Mouse (Mus musculus): Measurements from ENCODE around the gene Nkapd1. TPM values are rescaled to one million over a fixed set of nuclear protein-coding genes. Genes with fewer than 3 reads are reported as not detected.
"Not testable (repeated sequence)": the region's sequence is repeated elsewhere in the genome, so short reads cannot be mapped to it uniquely, and the experiment has no call there.

The Nkapd1 gene
- polyA plus RNA-seq, 1 experiment = 14.1 TPM

DNA sequence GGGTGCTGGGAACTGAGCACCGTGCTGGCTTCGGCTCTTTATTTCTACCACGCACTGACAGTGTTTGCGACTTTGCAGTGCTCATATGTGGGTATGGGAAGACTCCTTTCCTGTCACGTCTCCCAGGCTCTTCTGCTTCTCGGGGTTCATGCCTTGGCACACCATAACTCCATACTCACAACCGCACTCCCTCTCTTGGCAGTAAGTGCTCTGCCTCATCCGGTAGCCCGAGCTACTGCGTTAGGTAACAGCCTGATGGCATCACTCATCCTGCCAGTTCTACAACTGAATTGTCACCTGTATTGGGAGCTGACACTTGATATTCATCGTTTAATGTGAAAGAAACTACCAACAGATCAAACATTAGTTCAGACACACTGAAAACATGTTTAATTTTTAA, 17.0 kb upstream of the Nkapd1 start:
- H3K4me3 ChIP-seq (ENCODE audit: insufficient read depth, low read length) = no peak overlapping the region
- no peaks in the 10 kb centered on the region for H3K4me1 ChIP-seq (ENCODE audit: control insufficient read depth, insufficient read depth, low read length)
- no peak overlapping the region for H3K27ac ChIP-seq (ENCODE audit: insufficient read depth, low read length)
- TF ChIP-seq POLR2A (IDR thresholded peaks at IDR 0.05; ENCODE audit: extremely low read depth, insufficient read depth, low read length) (no peak), CTCF (IDR thresholded peaks at IDR 0.05; ENCODE audit: extremely low read depth, insufficient read depth, low read length) (no peak)

DNA sequence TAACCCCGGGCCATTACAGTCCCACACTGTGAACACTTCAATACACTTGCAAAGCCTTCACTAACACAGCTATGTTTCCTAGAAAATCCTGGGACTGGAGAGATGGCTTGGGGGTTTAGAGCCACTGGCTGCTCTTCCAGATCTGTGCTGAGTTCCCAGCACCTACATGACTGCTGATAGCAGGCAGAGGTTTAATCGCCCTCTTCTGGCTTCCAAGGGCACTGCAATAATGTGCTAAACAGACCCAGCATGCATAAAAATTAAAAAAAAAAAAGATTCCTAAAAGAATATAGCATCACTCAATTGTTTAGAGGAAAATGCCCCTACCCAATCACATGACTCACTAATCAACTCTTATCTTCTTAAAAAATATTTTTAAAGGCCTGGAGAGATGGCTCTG, 15.8 kb upstream of the Nkapd1 start:
- no peak for TF ChIP-seq POLR2A (IDR thresholded peaks at IDR 0.05; ENCODE audit: extremely low read depth, insufficient read depth, low read length)
- TF ChIP-seq CTCF (IDR thresholded peaks at IDR 0.05; ENCODE audit: extremely low read depth, insufficient read depth, low read length) = no peak
- no peak overlapping the region for H3K4me3 ChIP-seq (ENCODE audit: insufficient read depth, low read length)
- H3K27ac ChIP-seq (ENCODE audit: insufficient read depth, low read length) = no peak overlapping the region
- H3K4me1 ChIP-seq (ENCODE audit: control insufficient read depth, insufficient read depth, low read length) = no peaks in the 10 kb centered on the region

DNA sequence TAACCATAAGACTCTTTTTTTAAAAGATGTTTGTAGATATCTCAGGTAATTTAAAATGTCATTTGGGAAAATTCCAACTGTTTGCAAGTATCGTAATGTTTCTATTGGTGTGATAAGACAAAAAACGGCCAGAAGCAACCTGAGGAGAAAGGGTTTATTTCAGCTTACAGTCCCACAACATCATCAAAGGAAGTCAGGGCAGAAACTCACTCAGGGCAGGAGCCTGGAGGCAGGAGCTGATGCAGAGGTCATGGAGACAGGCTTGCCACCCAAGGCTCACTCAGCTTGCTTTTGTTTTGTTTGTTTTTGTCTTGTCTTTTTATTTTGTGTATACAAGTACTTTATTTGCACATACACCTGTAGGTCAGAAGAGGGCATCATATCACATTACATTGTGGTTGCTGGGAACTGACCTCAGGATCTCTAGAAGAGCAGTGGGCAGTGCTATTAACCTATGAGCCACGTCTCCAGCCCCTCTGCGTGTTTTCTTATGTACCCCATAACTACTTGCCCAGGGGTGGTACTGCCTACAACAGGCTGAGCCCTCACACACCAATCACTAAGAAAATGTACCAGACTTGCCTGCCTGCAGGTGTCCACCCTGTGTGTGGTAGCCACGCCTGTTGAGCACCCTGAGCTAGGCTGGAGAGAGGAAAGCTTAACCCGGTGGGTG, 14.9 kb upstream of the Nkapd1 start:
- TF ChIP-seq POLR2A (IDR thresholded peaks at IDR 0.05; ENCODE audit: extremely low read depth, insufficient read depth, low read length) = no peak
- no peak for TF ChIP-seq CTCF (IDR thresholded peaks at IDR 0.05; ENCODE audit: extremely low read depth, insufficient read depth, low read length)
- Histone ChIP-seq H3K4me1 (ENCODE audit: control insufficient read depth, insufficient read depth, low read length) (no peaks in the 10 kb centered on the region), H3K4me3 (ENCODE audit: insufficient read depth, low read length) (no peak overlapping the region), H3K27ac (ENCODE audit: insufficient read depth, low read length) (no peak overlapping the region)

DNA sequence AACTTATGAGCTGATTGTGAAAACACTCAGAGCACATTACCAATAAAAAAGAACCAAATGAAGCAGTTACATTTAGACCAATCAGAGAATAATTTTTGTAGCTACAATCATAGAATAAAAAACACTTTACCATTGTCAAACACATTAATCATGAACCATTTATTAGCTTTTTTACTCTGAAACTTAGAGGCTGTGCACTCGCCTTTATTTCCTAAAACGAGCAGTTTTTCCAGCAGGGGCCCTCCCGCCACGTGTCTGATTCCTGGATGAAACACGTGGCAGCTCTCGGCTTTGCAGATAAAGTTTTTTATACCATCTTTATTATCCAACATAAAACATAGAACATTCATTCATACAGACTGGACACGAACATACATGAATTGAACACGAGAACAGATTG, 13.6 kb upstream of the Nkapd1 start:
- H3K4me3 ChIP-seq (ENCODE audit: insufficient read depth, low read length); H3K27ac ChIP-seq (ENCODE audit: insufficient read depth, low read length); H3K4me1 ChIP-seq (ENCODE audit: control insufficient read depth, insufficient read depth, low read length): not testable (repeated sequence)

DNA sequence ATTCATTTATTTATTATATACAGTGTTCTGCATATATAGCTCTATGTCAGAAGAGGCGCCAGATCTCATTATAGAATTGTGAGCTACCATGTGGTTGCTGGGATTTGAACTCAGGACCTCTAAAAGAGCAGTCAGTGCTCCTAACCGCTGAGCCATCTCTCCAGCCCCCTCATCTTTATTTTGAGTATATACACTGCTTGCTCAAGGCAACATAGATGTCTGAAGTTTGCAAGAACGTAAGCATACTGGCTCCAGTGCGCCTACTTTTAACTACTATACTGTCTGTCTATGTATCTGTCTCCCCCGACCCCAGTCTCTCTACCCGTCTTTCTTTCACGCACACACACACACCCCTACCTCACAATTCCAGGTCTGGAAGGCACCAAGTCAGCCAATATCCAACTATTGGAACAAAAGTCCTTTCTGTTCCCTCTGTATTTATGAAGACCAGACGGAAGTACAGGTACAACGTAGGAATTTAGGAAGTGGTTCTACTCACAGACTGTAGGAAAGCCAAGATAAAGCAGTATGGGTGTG, 598 bp upstream of the Nkapd1 start:
- no peak for TF ChIP-seq CTCF (IDR thresholded peaks at IDR 0.05; ENCODE audit: extremely low read depth, insufficient read depth, low read length)
- TF ChIP-seq POLR2A (IDR thresholded peaks at IDR 0.05; ENCODE audit: extremely low read depth, insufficient read depth, low read length) = no peak
- peak overlapping the region; percentile 100 for H3K4me3 ChIP-seq (ENCODE audit: insufficient read depth, low read length)
- H3K27ac ChIP-seq (ENCODE audit: insufficient read depth, low read length) = no peak overlapping the region
- no peaks in the 10 kb centered on the region for H3K4me1 ChIP-seq (ENCODE audit: control insufficient read depth, insufficient read depth, low read length)

DNA sequence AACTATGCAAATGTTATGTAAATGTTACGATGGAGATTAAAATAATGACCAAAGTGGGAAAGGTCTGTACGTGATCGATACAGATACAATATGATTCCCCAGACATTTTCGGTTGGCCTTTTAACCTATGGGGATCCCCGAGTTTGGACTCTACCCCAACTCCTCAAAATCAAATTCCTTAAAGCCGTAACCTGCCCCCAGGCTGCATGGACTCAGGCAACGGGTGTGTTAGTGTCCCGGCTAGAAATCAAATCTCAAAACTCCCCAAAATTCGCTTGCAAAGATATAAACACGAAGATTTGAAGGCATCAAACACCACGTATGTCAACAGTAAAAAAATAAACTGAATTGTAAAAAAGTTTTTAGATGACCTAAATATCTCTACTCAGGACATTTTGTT, 1.1 kb downstream of the Nkapd1 start:
- Histone ChIP-seq H3K4me1 (ENCODE audit: control insufficient read depth, insufficient read depth, low read length) (no peaks in the 10 kb centered on the region; the same call in 1 of the 2 replicates), H3K27ac (ENCODE audit: insufficient read depth, low read length) (peak overlapping the region; percentile 84; the same call in 1 of the 2 replicates), H3K4me3 (ENCODE audit: insufficient read depth, low read length) (peak overlapping the region; percentile 100)
- TF ChIP-seq POLR2A (IDR thresholded peaks at IDR 0.05; ENCODE audit: extremely low read depth, insufficient read depth, low read length) (no peak), CTCF (IDR thresholded peaks at IDR 0.05; ENCODE audit: extremely low read depth, insufficient read depth, low read length) (no peak)

DNA sequence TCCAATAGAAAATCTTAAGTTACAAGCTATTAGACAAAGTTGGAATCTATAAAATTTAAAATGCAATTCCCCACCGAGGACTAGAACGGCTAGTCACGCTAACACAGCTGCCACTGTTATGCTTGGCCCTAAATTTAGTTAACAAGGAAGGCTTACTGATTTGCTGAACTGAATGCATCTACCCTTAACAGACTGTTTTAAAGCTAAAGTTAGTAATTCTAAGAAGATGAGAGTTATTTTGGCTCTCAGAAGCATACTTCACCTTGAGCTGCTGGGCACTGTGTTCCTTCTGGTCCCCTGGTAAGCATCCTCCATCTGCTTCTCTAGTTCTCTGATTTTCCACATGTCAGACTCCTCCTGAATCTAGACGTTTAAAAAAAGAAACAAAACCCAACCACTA, 5.1 kb downstream of the Nkapd1 start:
- Histone ChIP-seq H3K4me1 (ENCODE audit: control insufficient read depth, insufficient read depth, low read length) (no peaks in the 10 kb centered on the region; the same call in 1 of the 2 replicates), H3K27ac (ENCODE audit: insufficient read depth, low read length) (peak overlapping the region; percentile 88; the same call in 1 of the 2 replicates), H3K4me3 (ENCODE audit: insufficient read depth, low read length) (no peak overlapping the region)
- TF ChIP-seq CTCF (IDR thresholded peaks at IDR 0.05; ENCODE audit: extremely low read depth, insufficient read depth, low read length) (no peak), POLR2A (IDR thresholded peaks at IDR 0.05; ENCODE audit: extremely low read depth, insufficient read depth, low read length) (no peak)

DNA sequence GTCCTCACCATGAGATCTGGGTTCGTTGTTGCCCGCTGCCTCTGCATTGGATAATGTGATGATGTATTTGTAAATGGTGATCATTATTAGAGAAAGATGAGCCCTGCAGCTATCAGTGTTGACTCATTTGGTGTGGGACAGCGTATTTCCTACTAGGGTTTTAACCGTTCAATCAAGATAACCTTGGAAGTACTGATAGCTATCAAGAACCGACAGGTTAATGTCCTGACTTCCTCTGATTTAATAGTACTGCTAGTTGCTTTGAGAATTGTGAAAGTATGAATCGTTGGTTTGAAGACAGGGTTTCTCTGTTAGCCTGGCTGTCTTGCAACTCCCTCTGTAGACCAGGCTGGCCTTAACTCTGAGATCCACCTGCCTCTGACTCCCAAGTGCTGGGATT, 12.9 kb downstream of the Nkapd1 start:
- peak overlapping the region; percentile 40; the same call in 1 of the 2 replicates for H3K27ac ChIP-seq (ENCODE audit: insufficient read depth, low read length)
- TF ChIP-seq POLR2A (IDR thresholded peaks at IDR 0.05; ENCODE audit: extremely low read depth, insufficient read depth, low read length) = no peak
- TF ChIP-seq CTCF (IDR thresholded peaks at IDR 0.05; ENCODE audit: extremely low read depth, insufficient read depth, low read length) = no peak
- H3K4me3 ChIP-seq (ENCODE audit: insufficient read depth, low read length) = peak overlapping the region; percentile 78
- H3K4me1 ChIP-seq (ENCODE audit: control insufficient read depth, insufficient read depth, low read length) = peaks cover 9% of the 10 kb centered on the region

DNA sequence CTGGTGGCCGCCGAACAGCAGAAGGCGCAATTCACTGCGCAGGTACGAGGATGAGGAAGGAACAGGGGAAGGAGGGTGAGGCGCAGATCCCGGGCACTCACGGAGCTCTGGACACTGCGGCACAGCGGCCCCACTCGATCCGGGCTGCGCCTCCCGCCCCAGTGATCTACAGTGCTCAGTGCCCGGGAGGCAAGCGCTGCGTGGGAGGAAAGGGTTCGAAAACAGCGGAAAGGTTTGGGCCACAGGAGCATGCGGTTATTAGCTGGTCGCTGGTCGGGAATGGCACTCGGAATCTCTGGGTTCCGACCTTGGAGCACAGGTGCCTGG, 13.3 kb downstream of the Nkapd1 start:
- Histone ChIP-seq H3K4me1 (ENCODE audit: control insufficient read depth, insufficient read depth, low read length) (peaks cover 9% of the 10 kb centered on the region), H3K27ac (ENCODE audit: insufficient read depth, low read length) (peak overlapping the region; percentile 40), H3K4me3 (ENCODE audit: insufficient read depth, low read length) (peak overlapping the region; percentile 78)
- no peak for TF ChIP-seq CTCF (IDR thresholded peaks at IDR 0.05; ENCODE audit: extremely low read depth, insufficient read depth, low read length)
- no peak for TF ChIP-seq POLR2A (IDR thresholded peaks at IDR 0.05; ENCODE audit: extremely low read depth, insufficient read depth, low read length)

DNA sequence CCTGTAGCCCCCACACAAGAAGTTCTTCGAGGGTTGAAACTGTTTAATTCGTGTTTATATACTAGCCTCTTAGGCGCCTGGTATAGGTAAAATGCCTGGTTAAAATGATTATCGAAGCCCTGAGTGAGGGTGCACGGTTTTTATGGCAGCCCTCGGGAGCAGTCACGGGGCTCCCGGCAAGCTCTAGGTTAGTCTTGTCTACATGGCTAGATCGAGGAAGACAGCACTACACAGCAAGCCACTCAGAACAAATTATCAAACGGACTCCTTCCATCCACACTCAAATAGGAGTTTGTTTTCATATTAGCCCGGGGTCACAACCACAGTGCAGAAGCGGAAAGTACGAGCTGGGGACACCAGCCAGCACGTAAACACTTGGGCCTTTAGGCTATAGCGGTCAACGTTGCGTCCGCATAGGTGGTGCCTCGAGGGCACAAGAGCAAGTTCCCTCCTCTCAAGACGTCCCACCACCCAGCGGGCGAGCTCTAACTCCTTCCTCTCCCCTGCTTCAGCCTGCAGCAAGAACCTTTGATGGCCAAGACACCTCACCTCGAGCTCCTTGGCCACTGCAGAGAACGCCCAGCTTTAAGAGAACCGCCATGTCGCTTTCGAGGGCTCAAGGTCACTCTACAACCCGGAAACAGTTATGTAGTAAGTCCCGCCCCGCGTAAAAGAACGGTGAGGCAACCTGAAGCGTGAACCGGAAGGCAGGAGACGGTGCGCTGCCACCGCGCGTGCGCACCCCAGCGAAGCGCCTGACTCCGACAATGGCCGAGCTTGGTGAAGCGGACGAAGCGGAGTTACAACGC, 13.9 kb downstream of the Nkapd1 start, which contains the start of the genes Sdhd and Timm8b:
Sdhd (minus strand) TSS at position 624 of the 809 bp plus-strand sequence.
Timm8b (plus strand) TSS at position 722 of the 809 bp plus-strand sequence.
- Histone ChIP-seq H3K4me3 (ENCODE audit: insufficient read depth, low read length) (peak within 1 kb of the TSS; percentile 78), H3K4me1 (ENCODE audit: control insufficient read depth, insufficient read depth, low read length) (peaks cover 9% of the 10 kb centered on the region), H3K27ac (ENCODE audit: insufficient read depth, low read length) (peak within 1 kb of the TSS; percentile 41)
- TF ChIP-seq CTCF (IDR thresholded peaks at IDR 0.05; ENCODE audit: extremely low read depth, insufficient read depth, low read length) = no peak
- TF ChIP-seq POLR2A (IDR thresholded peaks at IDR 0.05; ENCODE audit: extremely low read depth, insufficient read depth, low read length) = peak; percentile 92

Measured in cortical plate, adult 2 months (tissue).